Mouse (Mus musculus) CH12.LX (cell line): Measurements from ENCODE around the gene Il17c. TPM values are rescaled to one million over a fixed set of nuclear protein-coding genes. Genes with fewer than 3 reads are reported as not detected.

Experiments
- DNase-seq: peaks from one replicate; pipeline ENCODE4 v3.0.0-alpha.2; 2013; ENCODE audit errors: extremely low read depth
- H3K27ac ChIP-seq: 2 replicates; pipeline ENCODE4 v1.5.1; 2012; ENCODE audit warnings: low read depth, mild to moderate bottlenecking, control low read depth, moderate library complexity; ENCODE audit not compliant: insufficient read depth
- H3K27me3 ChIP-seq: replicated peaks from 2 replicates; pipeline ENCODE3; 2012; ENCODE audit warnings: inconsistent platforms
- H3K36me3 ChIP-seq, 2 experiments: replicated peaks in 1 of 2; 2 replicates each; pipeline versions ENCODE3 to v1.6.1; 2012; ENCODE audit warnings: inconsistent platforms in 1 of 2, low read length in 1 of 2, mild to moderate bottlenecking in 1 of 2, mixed read lengths in 1 of 2, moderate library complexity in 1 of 2; ENCODE audit not compliant: control insufficient read depth in 1 of 2, insufficient read depth in 1 of 2
- H3K4me1 ChIP-seq, 2 experiments: 2 replicates each; pipeline ENCODE4 v1.6.1; 2012; ENCODE audit warnings: inconsistent platforms in 1 of 2, moderate library complexity in 1 of 2; ENCODE audit not compliant: insufficient read depth in 2 of 2, control insufficient read depth in 1 of 2
- H3K4me2 ChIP-seq: 2 replicates; pipeline ENCODE4 v1.6.1; 2012; ENCODE audit warnings: low read depth, mild to moderate bottlenecking, control low read depth; ENCODE audit not compliant: poor library complexity, insufficient read depth, severe bottlenecking
- H3K4me3 ChIP-seq, 3 experiments: fragments of 150-350 bp in 1 of 3; sonication (generic) in 1 of 3; replicated peaks in 1 of 3; 2 replicates each; pipeline versions ENCODE3 to v1.5.1; 2011 to 2012; ENCODE audit warnings: low read depth in 2 of 3, low read length in 2 of 3, mild to moderate bottlenecking in 2 of 3, moderate library complexity in 2 of 3, control low read depth in 1 of 3, improper control_type of control experiment in 1 of 3, inconsistent platforms in 1 of 3, mixed read lengths in 1 of 3; ENCODE audit not compliant: poor library complexity in 1 of 3
- H3K79me2 ChIP-seq: replicated peaks from 2 replicates; pipeline ENCODE4 v1.6.1; 2012; ENCODE audit warnings: mild to moderate bottlenecking, moderate library complexity; ENCODE audit not compliant: control insufficient read depth, poor library complexity, insufficient read depth, severe bottlenecking; ENCODE audit errors: extremely low read depth
- H3K9ac ChIP-seq: 2 replicates; pipeline ENCODE4 v1.6.1; 2012; ENCODE audit warnings: low read depth, mild to moderate bottlenecking, control low read depth, moderate library complexity; ENCODE audit not compliant: insufficient read depth
- H3K9me3 ChIP-seq: replicated peaks from 2 replicates; pipeline ENCODE3; 2012; ENCODE audit warnings: low read length, inconsistent platforms, mixed read lengths
- BHLHE40 ChIP-seq: IDR thresholded peaks from 2 replicates; pipeline ENCODE4 v1.6.1; 2011; ENCODE audit warnings: mild to moderate bottlenecking, low read depth, low read length, improper control_type of control experiment
- CHD2 ChIP-seq: IDR thresholded peaks from 2 replicates; pipeline ENCODE4 v1.6.1; 2011; ENCODE audit warnings: low read length, improper control_type of control experiment
- ELF1 ChIP-seq: IDR thresholded peaks from 2 replicates; pipeline ENCODE4 v1.6.1; 2014; ENCODE audit warnings: low read depth, mild to moderate bottlenecking, inconsistent platforms, low read length, improper control_type of control experiment
- EP300 ChIP-seq: IDR thresholded peaks from 2 replicates; pipeline ENCODE4 v1.6.1; 2011; ENCODE audit warnings: low read length, improper control_type of control experiment
- ETS1 ChIP-seq: conservative IDR thresholded peaks from 2 replicates; pipeline ENCODE4 v1.6.1; 2012; ENCODE audit warnings: low read depth, mild to moderate bottlenecking, inconsistent platforms, low read length, improper control_type of control experiment, moderate library complexity
- HCFC1 ChIP-seq: IDR thresholded peaks from 2 replicates; pipeline ENCODE4 v1.6.1; 2012; ENCODE audit warnings: low read depth, mild to moderate bottlenecking, inconsistent platforms, low read length, improper control_type of control experiment
- IRF4 ChIP-seq: IDR thresholded peaks from 2 replicates; pipeline ENCODE4 v1.6.1; 2014; ENCODE audit warnings: low read depth, mild to moderate bottlenecking, inconsistent platforms, low read length, improper control_type of control experiment
- JUN ChIP-seq: IDR thresholded peaks from 2 replicates; pipeline ENCODE4 v1.6.1; 2011; ENCODE audit warnings: low read depth, mild to moderate bottlenecking, low read length, improper control_type of control experiment, moderate library complexity; ENCODE audit not compliant: insufficient read depth
- MAFK ChIP-seq: IDR thresholded peaks from 2 replicates; pipeline ENCODE4 v1.6.1; 2011; ENCODE audit warnings: low read length, improper control_type of control experiment; ENCODE audit not compliant: insufficient replicate concordance
- MAX ChIP-seq: IDR thresholded peaks from 2 replicates; pipeline ENCODE4 v1.6.1; 2011; ENCODE audit warnings: low read length, improper control_type of control experiment
- MXI1 ChIP-seq: IDR thresholded peaks from 2 replicates; pipeline ENCODE4 v1.6.1; 2011; ENCODE audit warnings: mild to moderate bottlenecking, low read depth, low read length, improper control_type of control experiment
- MYC ChIP-seq: IDR thresholded peaks from 2 replicates; pipeline ENCODE4 v1.6.1; 2011; ENCODE audit warnings: low read depth, mild to moderate bottlenecking, improper control_type of control experiment, low read length
- NELFE ChIP-seq: IDR thresholded peaks from 2 replicates; pipeline ENCODE4 v1.6.1; 2011; ENCODE audit warnings: low read depth, low read length, improper control_type of control experiment
- NRF1 ChIP-seq: IDR thresholded peaks from 2 replicates; pipeline ENCODE4 v1.6.1; 2014; ENCODE audit warnings: low read depth, mild to moderate bottlenecking, inconsistent platforms, low read length, improper control_type of control experiment, moderate library complexity
- POLR2A ChIP-seq: IDR thresholded peaks from 2 replicates; pipeline ENCODE4 v1.6.1; 2011; ENCODE audit warnings: low read depth, mild to moderate bottlenecking, improper control_type of control experiment, low read length
- POLR2AphosphoS2 ChIP-seq: IDR thresholded peaks from 2 replicates; pipeline ENCODE4 v1.6.1; 2011; ENCODE audit warnings: low read depth, low read length, improper control_type of control experiment
- SMC3 ChIP-seq: IDR thresholded peaks from 2 replicates; pipeline ENCODE4 v1.6.1; 2011; ENCODE audit warnings: low read depth, low read length, improper control_type of control experiment
- TBP ChIP-seq: conservative IDR thresholded peaks from 2 replicates; pipeline ENCODE4 v1.6.1; 2011; ENCODE audit warnings: low read depth, low read length, improper control_type of control experiment
- TCF12 ChIP-seq: IDR thresholded peaks from 2 replicates; pipeline ENCODE4 v1.6.1; 2014; ENCODE audit warnings: low read depth, mild to moderate bottlenecking, inconsistent platforms, low read length, improper control_type of control experiment
- UBTF ChIP-seq: IDR thresholded peaks from 2 replicates; pipeline ENCODE4 v1.6.1; 2012; ENCODE audit warnings: low read depth, mild to moderate bottlenecking, inconsistent platforms, low read length, improper control_type of control experiment, moderate library complexity
- USF1 ChIP-seq: IDR thresholded peaks from 2 replicates; pipeline ENCODE4 v1.6.1; 2014; ENCODE audit warnings: low read depth, mild to moderate bottlenecking, inconsistent platforms, low read length, improper control_type of control experiment
- USF2 ChIP-seq: conservative IDR thresholded peaks from 2 replicates; pipeline ENCODE4 v1.6.1; 2011; ENCODE audit warnings: low read depth, low read length, improper control_type of control experiment
- ZC3H11A ChIP-seq: IDR thresholded peaks from 2 replicates; pipeline ENCODE4 v1.6.1; 2012; ENCODE audit warnings: low read depth, mild to moderate bottlenecking, inconsistent platforms, low read length, improper control_type of control experiment
- ZKSCAN1 ChIP-seq: IDR thresholded peaks from 2 replicates; pipeline ENCODE4 v1.6.1; 2012; ENCODE audit warnings: low read depth, inconsistent platforms, low read length, improper control_type of control experiment, borderline replicate concordance
- ZNF384 ChIP-seq: IDR thresholded peaks from 2 replicates; pipeline ENCODE4 v1.6.1; 2012; ENCODE audit warnings: low read depth, low read length, improper control_type of control experiment, inconsistent platforms
- dilution Hi-C: fragments of 300-500 bp; cut with MboI; formaldehyde crosslinking; loops from 2 replicates; pipeline ENCODE4 v1.14.3; 2020; ENCODE audit warnings: low sequenced_read_pairs; ENCODE audit not compliant: extremely low pct_unique_long_range_greater_than_20kb, extremely low pct_ligation_motif_present
- in situ Hi-C: fragments of 300-500 bp; cut with MboI; formaldehyde crosslinking; loops from 3 replicates; pipeline ENCODE4 v1.14.3; 2019; ENCODE audit warnings: low sequenced_read_pairs, low pct_ligation_motif_present, low pct_unique_long_range_greater_than_20kb, mixed read lengths
- polyA plus RNA-seq: library from polyadenylated mRNA; unstranded; fragments of >175 nt; gene quantifications from 2 replicates; pipeline ENCODE4 v1.2.1, GENCODE M21; 2012; ENCODE audit warnings: low read depth; ENCODE audit not compliant: insufficient read length
- total RNA-seq, 2 experiments: library from RNA; depleted of rRNA; stranded (reverse); fragments of 300-350 nt in 1 of 2; fragments of >200 nt in 1 of 2; gene quantifications; 2 replicates each; pipeline ENCODE4 v1.2.3; 2012 to 2014

Gene Il17c
- total and polyA plus RNA-seq, 3 experiments = 0.33 TPM; not detected in 2

GRCm38 (mm10) chr8:122442356-122442755, 20.5 kb downstream of the Il17c start:
- Histone ChIP-seq H3K4me3 (peak overlapping the region; percentile 74 to 81 (median 75)), H3K9ac (peak overlapping the region; percentile 61), H3K4me1 (peaks cover 4 to 47% of the 10 kb centered on the region in 2 experiments; a peak in 3 of 4 replicates), H3K79me2 (no peaks in the 10 kb centered on the region), H3K27ac (no peak overlapping the region), H3K4me2 (peak overlapping the region; percentile 89), H3K36me3 (peaks cover 25 to 41% of the 10 kb centered on the region in 2 experiments), H3K27me3 (no peaks in the 10 kb centered on the region), H3K9me3 (peaks cover 4% of the 10 kb centered on the region)
- DNase-seq = no peak
- TF ChIP-seq SMC3 (no peak), NRF1 (no peak), EP300 (no peak), MAX (no peak), IRF4 (no peak), MXI1 (no peak), ETS1 (no peak), USF1 (no peak), HCFC1 (no peak), MAFK (no peak), MYC (no peak), ZNF384 (no peak), TBP (no peak), ZC3H11A (no peak)
- in situ Hi-C loops = loop anchor here (25.0 kb wide), 1 partner anchor 855 kb away; the partner anchor contains the start of genes Fbxo31 and Map1lc3b
- dilution Hi-C loops = no loop called here

DNA sequence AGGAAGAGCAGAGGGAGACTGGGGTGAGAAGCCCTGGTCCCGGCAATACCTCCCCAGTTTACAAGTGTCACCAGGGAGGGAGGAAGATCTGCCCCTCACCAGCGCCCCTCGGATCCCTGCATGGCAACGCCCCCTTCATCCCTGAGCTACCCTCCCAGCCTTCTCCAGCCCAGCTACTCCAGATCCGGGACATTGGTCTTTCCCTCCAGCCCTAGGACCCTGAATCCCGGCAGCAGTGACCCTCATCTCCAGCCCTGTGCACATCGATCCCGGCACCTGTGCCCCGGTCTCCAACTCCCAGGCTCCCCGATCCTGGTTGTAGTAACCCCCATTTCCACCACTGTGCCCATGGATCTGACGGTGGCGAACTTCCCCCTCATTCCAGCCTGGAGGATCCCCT, 21.0 kb downstream of the Il17c start:
- Histone ChIP-seq H3K27ac (no peak overlapping the region), H3K4me3 (peak overlapping the region; percentile 74 to 81 (median 75)), H3K27me3 (no peaks in the 10 kb centered on the region), H3K36me3 (peaks cover 21 to 37% of the 10 kb centered on the region in 2 experiments), H3K9ac (peak overlapping the region; percentile 61), H3K9me3 (peaks cover 4% of the 10 kb centered on the region), H3K4me1 (peaks cover 4 to 43% of the 10 kb centered on the region in 2 experiments; a peak in 3 of 4 replicates), H3K79me2 (no peaks in the 10 kb centered on the region), H3K4me2 (peak overlapping the region; percentile 89)
- DNase-seq = no peak
- in situ Hi-C loops (loop anchor here (25.0 kb wide), 1 partner anchor 855 kb away; the partner anchor contains the start of genes Fbxo31 and Map1lc3b), dilution Hi-C loops (no loop called here)
- TF ChIP-seq USF1 (no peak), NRF1 (no peak), POLR2A (no peak), TCF12 (no peak), CHD2 (no peak), BHLHE40 (no peak), POLR2AphosphoS2 (no peak), UBTF (no peak), NELFE (no peak), MYC (no peak), JUN (no peak), MXI1 (no peak), HCFC1 (no peak), ZC3H11A (no peak), ZKSCAN1 (no peak), USF2 (no peak), ELF1 (no peak)
